Mouse (Mus musculus): ENCODE data around the gene D5Ertd579e. TPM values are rescaled to one million over a fixed set of nuclear protein-coding genes. Genes with fewer than 3 reads are reported as not detected.

The D5Ertd579e gene
- polyA plus RNA-seq, 1 experiment from 2014 or later: 23.7 TPM

GRCm38 (mm10) chr5:36618356-36618755 is 77.5 kb downstream of the D5Ertd579e start:
- no peaks in the 10 kb centered on the region for H3K27me3 ChIP-seq (ENCODE audit: low read depth, poor library complexity, severe bottlenecking)
- no peak for DNase-seq (ENCODE audit: low spot score)
- no peaks in the 10 kb centered on the region for H3K9me3 ChIP-seq (replicated peaks)
- 89% methylated on average over 4 of the region's 4 CpGs for WGBS
- H3K36me3 ChIP-seq: peaks cover 63% of the 10 kb centered on the region
- H3K4me3 ChIP-seq: no peak overlapping the region
- H3K4me1 ChIP-seq: no peaks in the 10 kb centered on the region
- H3K27ac ChIP-seq (replicated peaks): no peak overlapping the region

GRCm38 (mm10) chr5:36614124-36614523 is 81.7 kb downstream of the D5Ertd579e start:
- WGBS: 92% methylated on average over 4 of the region's 4 CpGs
- Histone ChIP-seq H3K27me3 (ENCODE audit: low read depth, poor library complexity, severe bottlenecking) (no peaks in the 10 kb centered on the region), H3K9me3 (replicated peaks) (no peaks in the 10 kb centered on the region), H3K4me1 (no peaks in the 10 kb centered on the region), H3K27ac (replicated peaks) (no peak overlapping the region), H3K36me3 (peaks cover 99% of the 10 kb centered on the region), H3K4me3 (no peak overlapping the region)
- DNase-seq (ENCODE audit: low spot score): no peak

DNA sequence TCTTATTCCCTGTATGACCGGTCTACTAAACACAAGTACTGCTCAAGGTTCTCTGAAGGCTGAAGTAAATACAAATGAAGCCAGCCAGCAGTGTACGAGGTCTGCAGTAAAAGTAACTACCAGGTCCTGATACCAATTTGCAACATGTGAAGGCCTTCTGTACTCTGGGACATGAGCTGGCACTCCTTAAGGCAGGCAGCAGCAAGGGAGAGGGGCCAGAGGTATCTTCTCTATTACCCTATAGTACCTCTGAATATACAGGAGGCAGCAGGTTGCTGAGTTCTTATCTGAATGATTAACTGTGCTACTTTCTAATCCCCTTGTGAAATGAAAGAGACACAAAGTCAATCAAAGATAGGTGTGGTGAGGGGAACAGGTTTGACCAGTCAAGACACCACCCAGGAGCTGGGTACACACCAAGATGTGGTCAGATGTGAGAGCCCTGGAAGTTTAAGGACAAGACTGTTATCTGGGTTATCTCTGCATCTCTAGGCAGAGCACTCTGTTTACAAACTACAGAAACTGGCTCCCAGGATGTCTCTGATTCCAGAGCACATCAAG is 86.8 kb downstream of the D5Ertd579e start:
- DNase-seq (ENCODE audit: low spot score): no peak
- no peaks in the 10 kb centered on the region for H3K27me3 ChIP-seq (ENCODE audit: low read depth, poor library complexity, severe bottlenecking)
- H3K4me3 ChIP-seq: no peak overlapping the region
- no peak overlapping the region for H3K27ac ChIP-seq (replicated peaks)
- no peaks in the 10 kb centered on the region for H3K4me1 ChIP-seq
- peaks cover 97% of the 10 kb centered on the region for H3K36me3 ChIP-seq
- WGBS: 85% methylated on average over 2 of the region's 2 CpGs
- H3K9me3 ChIP-seq (replicated peaks): no peaks in the 10 kb centered on the region

DNA sequence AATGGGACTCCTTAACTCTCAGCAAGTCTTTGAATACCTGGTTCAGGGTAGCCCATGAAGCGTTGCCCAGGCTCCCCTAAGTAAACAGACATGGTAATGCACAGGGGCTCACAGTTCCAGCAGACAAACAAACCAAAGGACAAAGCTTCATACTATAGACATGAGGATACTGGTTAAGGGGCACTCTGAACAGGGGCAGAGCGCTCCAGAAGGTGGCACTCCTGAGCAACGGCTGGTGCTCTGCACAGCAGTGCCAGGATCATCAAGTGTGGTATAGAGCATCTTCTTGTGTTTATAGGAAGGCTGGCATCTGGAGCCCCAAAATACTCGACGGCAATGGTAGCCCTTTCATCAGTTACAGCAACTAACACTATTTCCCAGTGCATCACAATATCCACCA is 92.8 kb downstream of the D5Ertd579e start:
- H3K36me3 ChIP-seq: peaks cover 95% of the 10 kb centered on the region
- H3K4me3 ChIP-seq: no peak overlapping the region
- 88% methylated on average over 5 of the region's 5 CpGs for WGBS
- H3K4me1 ChIP-seq: no peaks in the 10 kb centered on the region
- H3K27ac ChIP-seq (replicated peaks): no peak overlapping the region
- no peak for DNase-seq (ENCODE audit: low spot score)
- H3K9me3 ChIP-seq (replicated peaks): no peaks in the 10 kb centered on the region
- no peaks in the 10 kb centered on the region for H3K27me3 ChIP-seq (ENCODE audit: low read depth, poor library complexity, severe bottlenecking)

GRCm38 (mm10) chr5:36602028-36602427 is 93.8 kb downstream of the D5Ertd579e start:
- H3K9me3 ChIP-seq (replicated peaks): no peaks in the 10 kb centered on the region
- no peaks in the 10 kb centered on the region for H3K27me3 ChIP-seq (ENCODE audit: low read depth, poor library complexity, severe bottlenecking)
- no peaks in the 10 kb centered on the region for H3K4me1 ChIP-seq
- no peak overlapping the region for H3K4me3 ChIP-seq
- WGBS: 93% methylated on average over 9 of the region's 9 CpGs
- DNase-seq (ENCODE audit: low spot score): no peak
- peaks cover 85% of the 10 kb centered on the region for H3K36me3 ChIP-seq
- H3K27ac ChIP-seq (replicated peaks): no peak overlapping the region

DNA sequence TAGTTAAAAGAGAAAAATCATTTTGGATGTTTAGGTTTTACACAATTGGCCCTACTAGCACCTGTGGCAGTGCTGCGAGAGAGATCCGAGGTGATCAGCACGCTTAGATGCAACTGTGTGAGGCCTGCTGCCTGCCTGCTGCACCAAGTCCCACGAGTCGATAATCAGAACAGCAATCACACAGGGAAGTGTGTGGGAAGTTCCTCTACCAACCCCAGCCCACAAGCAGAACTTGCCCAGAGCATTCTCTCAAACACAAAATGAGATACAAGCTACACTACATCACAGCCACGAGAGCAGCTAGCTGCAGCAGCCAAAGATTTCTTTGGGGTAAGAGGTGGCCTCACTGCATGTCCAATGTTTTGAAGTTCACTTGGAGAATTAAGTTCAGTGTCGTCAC is 94.3 kb downstream of the D5Ertd579e start:
- Histone ChIP-seq H3K9me3 (replicated peaks) (no peaks in the 10 kb centered on the region), H3K27ac (replicated peaks) (no peak overlapping the region), H3K4me1 (0 out of 2 replicates have a peak, but pooled peaks cover 4% of the 10 kb centered on the region), H3K27me3 (ENCODE audit: low read depth, poor library complexity, severe bottlenecking) (no peaks in the 10 kb centered on the region), H3K36me3 (peaks cover 80% of the 10 kb centered on the region), H3K4me3 (no peak overlapping the region)
- DNase-seq (ENCODE audit: low spot score): no peak
- 95% methylated on average over 7 of the region's 7 CpGs for WGBS

DNA sequence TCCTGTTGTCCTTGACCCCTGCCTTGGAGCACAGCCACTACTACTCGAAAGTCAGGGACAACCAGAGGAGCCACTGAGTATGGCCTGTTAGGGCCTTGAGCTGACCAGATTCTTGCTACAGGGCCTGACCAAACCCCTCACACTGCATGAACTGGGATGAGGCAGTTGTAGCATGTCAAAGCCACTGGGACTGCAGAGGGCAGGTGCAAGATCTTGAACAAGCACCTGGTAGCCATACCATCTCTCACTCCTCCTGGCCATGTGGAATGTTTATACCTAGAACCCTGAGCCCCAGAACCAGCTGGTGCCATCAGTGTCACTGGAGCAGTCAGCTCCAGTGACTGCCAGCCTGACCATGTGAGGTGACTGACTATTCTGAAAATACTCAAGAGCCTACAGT is 96.9 kb downstream of the D5Ertd579e start:
- no peak for DNase-seq (ENCODE audit: low spot score)
- Histone ChIP-seq H3K9me3 (replicated peaks) (no peaks in the 10 kb centered on the region), H3K27ac (replicated peaks) (no peak overlapping the region), H3K4me1 (0 out of 2 replicates have a peak, but pooled peaks cover 5% of the 10 kb centered on the region), H3K4me3 (no peak overlapping the region), H3K36me3 (peaks cover 54% of the 10 kb centered on the region), H3K27me3 (ENCODE audit: low read depth, poor library complexity, severe bottlenecking) (no peaks in the 10 kb centered on the region)
- WGBS: 91% methylated on average over 1 of the region's 1 CpGs

DNA sequence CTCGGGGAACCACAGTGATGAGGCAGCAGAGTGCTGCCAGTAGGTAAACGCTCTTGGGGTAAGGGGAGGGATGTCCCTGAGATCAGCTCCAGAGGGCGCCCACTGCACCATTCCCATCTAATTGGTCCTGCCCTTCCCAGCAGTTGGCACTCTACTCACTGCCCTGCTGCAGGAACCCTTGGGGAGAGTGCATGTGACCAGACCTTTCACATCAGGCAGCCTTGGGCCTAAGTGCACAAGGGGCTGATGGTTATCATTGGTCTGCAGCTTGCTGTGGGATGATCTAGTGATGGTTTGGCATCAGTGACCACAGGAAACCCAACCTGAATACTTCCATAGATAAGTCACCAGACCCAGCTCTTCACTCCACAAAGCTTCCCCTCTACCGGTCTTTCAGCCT is 98.2 kb downstream of the D5Ertd579e start:
- WGBS: 41% methylated on average over 4 of the region's 4 CpGs
- Histone ChIP-seq H3K9me3 (replicated peaks) (no peaks in the 10 kb centered on the region), H3K27me3 (ENCODE audit: low read depth, poor library complexity, severe bottlenecking) (no peaks in the 10 kb centered on the region), H3K4me1 (0 out of 2 replicates have a peak, but pooled peaks cover 5% of the 10 kb centered on the region), H3K36me3 (peaks cover 41% of the 10 kb centered on the region), H3K27ac (replicated peaks) (no peak overlapping the region), H3K4me3 (no peak overlapping the region)
- DNase-seq (ENCODE audit: low spot score): no peak

GRCm38 (mm10) chr5:36596225-36596624 is 99.6 kb downstream of the D5Ertd579e start:
- WGBS: 83% methylated on average over 5 of the region's 5 CpGs
- Histone ChIP-seq H3K4me1 (0 out of 2 replicates have a peak, but pooled peaks cover 5% of the 10 kb centered on the region), H3K36me3 (peaks cover 27% of the 10 kb centered on the region), H3K27me3 (ENCODE audit: low read depth, poor library complexity, severe bottlenecking) (no peaks in the 10 kb centered on the region), H3K4me3 (no peak overlapping the region), H3K9me3 (replicated peaks) (no peaks in the 10 kb centered on the region), H3K27ac (replicated peaks) (no peak overlapping the region)
- DNase-seq (ENCODE audit: low spot score): no peak

DNA sequence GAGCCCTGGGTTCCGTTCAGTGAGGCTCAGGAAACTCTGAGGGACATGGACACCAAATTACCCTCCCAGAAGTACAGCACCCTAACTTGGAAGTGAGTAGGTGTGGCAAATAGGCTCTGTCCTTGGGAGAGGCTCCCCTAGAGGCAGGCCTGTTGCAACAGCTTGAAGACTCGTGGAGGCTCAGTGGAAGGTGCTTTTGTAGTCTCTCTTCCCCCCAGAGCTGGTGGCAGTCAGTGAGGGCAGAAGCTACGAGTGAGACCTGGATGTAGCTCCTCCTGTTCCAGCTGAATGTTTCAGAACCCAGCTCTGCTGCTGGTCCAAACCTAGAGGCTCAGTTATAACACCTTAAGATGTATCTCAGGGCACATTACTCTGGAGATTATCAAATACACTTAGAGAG is 100.7 kb downstream of the D5Ertd579e start:
- Histone ChIP-seq H3K4me1 (0 out of 2 replicates have a peak, but pooled peaks cover 5% of the 10 kb centered on the region), H3K27me3 (ENCODE audit: low read depth, poor library complexity, severe bottlenecking) (no peaks in the 10 kb centered on the region), H3K27ac (replicated peaks) (no peak overlapping the region), H3K36me3 (peaks cover 16% of the 10 kb centered on the region), H3K9me3 (replicated peaks) (no peaks in the 10 kb centered on the region), H3K4me3 (no peak overlapping the region)
- no peak for DNase-seq (ENCODE audit: low spot score)
- WGBS: 29% methylated on average over 3 of the region's 3 CpGs

DNA sequence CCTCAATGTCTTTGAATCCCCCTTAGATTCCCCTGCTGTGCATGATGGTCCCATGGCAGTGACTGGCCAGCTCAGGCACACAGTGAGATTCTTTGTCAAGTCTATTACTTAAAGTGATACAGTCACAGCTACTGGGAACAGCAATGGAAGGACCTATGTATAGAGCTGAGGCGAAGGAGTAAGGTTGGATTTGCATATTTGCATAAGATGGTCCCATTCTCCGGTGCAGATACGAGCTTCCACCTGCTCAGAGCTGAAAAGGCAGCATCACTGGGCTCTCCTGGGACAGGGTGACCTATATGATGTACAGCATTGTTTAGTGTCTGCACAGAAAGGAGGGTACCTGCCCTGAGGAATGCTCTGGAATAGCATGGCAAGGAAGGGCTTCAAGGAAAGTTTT is 101.5 kb downstream of the D5Ertd579e start:
- H3K4me1 ChIP-seq: 0 out of 2 replicates have a peak, but pooled peaks cover 5% of the 10 kb centered on the region
- WGBS: 79% methylated on average over 3 of the region's 3 CpGs
- H3K4me3 ChIP-seq: no peak overlapping the region

GRCm38 (mm10) chr5:36593176-36593575 is 102.6 kb downstream of the D5Ertd579e start, which contains the start of gene Tbc1d14:
Gene Tbc1d14 (minus strand): TSS chr5:36593276.
- Histone ChIP-seq H3K4me3 (no peak within 1 kb of the TSS), H3K27me3 (ENCODE audit: low read depth, poor library complexity, severe bottlenecking) (no peaks in the 10 kb centered on the region), H3K4me1 (0 out of 2 replicates have a peak, but pooled peaks cover 6% of the 10 kb centered on the region), H3K27ac (replicated peaks) (no peak within 1 kb of the TSS), H3K36me3 (no peaks in the 10 kb centered on the region), H3K9me3 (replicated peaks) (no peaks in the 10 kb centered on the region)
- 86% methylated on average over 5 of the region's 5 CpGs for WGBS
- no peak for DNase-seq (ENCODE audit: low spot score)

More for the DNA sequence above, 101.5 kb downstream of the D5Ertd579e start:
- Histone ChIP-seq H3K9me3 (replicated peaks) (no peaks in the 10 kb centered on the region), H3K36me3 (peaks cover 8% of the 10 kb centered on the region), H3K27ac (replicated peaks) (no peak overlapping the region), H3K27me3 (ENCODE audit: low read depth, poor library complexity, severe bottlenecking) (no peaks in the 10 kb centered on the region)
- no peak for DNase-seq (ENCODE audit: low spot score)

DNA sequence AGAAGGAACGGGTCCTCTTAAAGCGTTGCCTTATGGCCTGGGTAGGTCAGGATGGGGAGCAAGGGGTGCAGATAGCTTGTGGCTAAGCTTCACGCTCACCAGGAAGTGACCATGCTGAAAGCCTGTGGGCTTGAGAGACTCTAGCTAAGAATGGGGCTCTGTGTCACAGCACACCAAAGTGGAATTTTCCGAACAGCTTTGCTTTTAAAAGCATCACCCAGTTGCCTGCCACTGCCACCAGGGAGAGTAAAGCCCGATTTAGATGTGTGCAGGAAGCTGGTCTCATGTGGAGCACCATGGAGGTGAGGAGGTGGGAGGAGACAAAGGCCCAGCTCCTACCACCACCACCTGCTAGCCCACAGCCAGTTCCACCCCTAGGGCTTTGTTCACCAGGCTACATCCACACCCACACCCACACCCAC is 105.3 kb downstream of the D5Ertd579e start:
- WGBS: 72% methylated on average over 5 of the region's 5 CpGs

More for the DNA sequence above, 105.3 kb downstream of the D5Ertd579e start:
- Histone ChIP-seq H3K4me3 (no peak overlapping the region), H3K4me1 (0 out of 2 replicates have a peak, but pooled peaks cover 3% of the 10 kb centered on the region), H3K27me3 (ENCODE audit: low read depth, poor library complexity, severe bottlenecking) (no peaks in the 10 kb centered on the region), H3K27ac (replicated peaks) (no peak overlapping the region), H3K9me3 (replicated peaks) (no peaks in the 10 kb centered on the region), H3K36me3 (no peaks in the 10 kb centered on the region)
- no peak for DNase-seq (ENCODE audit: low spot score)

Measured in midbrain, embryonic 10.5 days (tissue).